Mouse (Mus musculus): ENCODE data around the gene Dhrs13. TPM values are rescaled to one million over a fixed set of nuclear protein-coding genes. Genes with fewer than 3 reads are reported as not detected.
"Not testable (repeated sequence)": the region's sequence is repeated elsewhere in the genome, so short reads cannot be mapped to it uniquely, and the experiment has no call there.

Dhrs13 gene
- polyA plus RNA-seq, 1 experiment from 2014 or later, result 0.70 TPM

DNA sequence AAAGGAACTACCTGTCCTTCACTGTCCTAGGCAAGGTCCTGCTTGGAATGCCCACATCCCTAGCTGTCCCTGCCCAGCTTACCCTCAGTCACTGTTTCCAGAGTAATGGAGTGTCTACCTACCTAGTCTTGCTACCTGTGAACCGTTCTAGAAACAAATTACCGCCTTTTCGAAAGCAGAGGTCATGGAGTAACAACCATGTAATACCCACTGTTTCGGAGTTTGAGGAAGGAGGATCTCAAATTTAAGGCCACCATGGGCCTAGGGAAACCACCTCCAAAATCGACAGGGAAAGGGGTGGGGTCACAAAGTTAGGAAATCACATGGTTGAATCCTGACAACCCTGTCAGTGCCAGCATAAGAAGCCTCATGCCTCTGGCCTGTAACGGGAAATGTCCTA is 691 bp upstream of the Dhrs13 start:
- H3K36me3 ChIP-seq (ENCODE audit: inconsistent target), result peaks cover 27% of the 10 kb centered on the region
- WGBS (ENCODE audit: missing documents), result 67% methylated on average over 6 of the region's 6 CpGs
- H3K27ac ChIP-seq, result no peak overlapping the region
- no peaks in the 10 kb centered on the region for H3K79me2 ChIP-seq (ENCODE audit: inconsistent target)
- H3K4me3 ChIP-seq (ENCODE audit: inconsistent target), result no peak overlapping the region

DNA sequence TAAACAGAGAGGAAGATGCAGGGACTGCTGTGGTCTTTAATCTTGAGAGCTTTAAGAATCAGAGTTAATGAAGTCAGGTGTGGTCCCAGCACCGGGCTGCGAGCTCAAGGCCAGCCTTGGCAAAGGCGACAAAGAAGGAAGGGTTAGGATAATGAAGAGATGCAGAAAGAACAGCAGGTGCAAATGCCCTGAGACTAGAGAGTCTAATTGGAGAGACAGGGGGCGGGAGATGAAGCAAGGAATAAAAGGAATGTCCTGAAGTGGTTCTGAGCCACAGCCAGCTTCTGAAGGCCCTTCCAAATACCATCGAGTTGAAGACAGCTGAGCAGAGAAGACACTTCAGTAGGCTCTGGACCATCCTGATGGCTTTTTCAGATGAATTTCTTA is 722 bp downstream of the Dhrs13 start:
- no peak overlapping the region for H3K27ac ChIP-seq
- peak overlapping the region; percentile 31 for H3K4me3 ChIP-seq (ENCODE audit: inconsistent target)
- peaks cover 13% of the 10 kb centered on the region; the same call in 1 of the 2 replicates for H3K36me3 ChIP-seq (ENCODE audit: inconsistent target)
- WGBS (ENCODE audit: missing documents), result 30% methylated on average over 5 of the region's 5 CpGs
- H3K79me2 ChIP-seq (ENCODE audit: inconsistent target), result no peaks in the 10 kb centered on the region

DNA sequence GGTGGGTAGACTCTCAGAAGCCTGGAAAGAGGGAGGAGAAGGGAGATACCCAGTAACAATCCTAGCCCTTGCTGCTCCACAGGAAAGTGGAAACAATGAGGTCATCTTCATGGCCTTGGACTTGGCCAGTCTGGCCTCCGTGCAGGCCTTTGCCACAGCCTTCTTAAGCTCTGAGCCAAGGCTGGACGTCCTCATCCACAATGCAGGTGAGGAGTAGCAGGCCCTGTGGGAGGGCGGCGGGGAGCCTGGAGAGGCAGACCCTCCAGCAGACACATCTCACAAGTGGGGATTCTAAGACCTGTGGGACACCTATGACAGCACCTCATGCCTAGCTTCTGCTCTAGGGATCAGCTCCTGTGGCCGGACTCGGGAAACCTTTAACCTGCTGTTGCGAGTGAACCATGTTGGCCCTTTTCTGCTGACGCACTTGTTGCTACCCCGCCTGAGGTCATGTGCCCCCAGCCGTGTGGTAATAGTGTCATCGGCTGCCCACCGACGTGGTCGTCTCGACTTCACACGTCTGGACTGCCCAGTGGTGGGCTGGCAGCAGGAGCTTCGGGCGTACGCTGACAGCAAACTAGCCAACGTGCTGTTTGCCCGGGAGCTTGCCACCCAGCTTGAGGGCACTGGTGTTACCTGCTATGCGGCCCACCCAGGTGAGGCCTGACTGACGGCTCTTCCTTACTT is 2.0 kb downstream of the Dhrs13 start:
- 93% methylated on average over 23 of the region's 23 CpGs for WGBS (ENCODE audit: missing documents)

GRCm38 (mm10) chr11:78036791-78037190 is 4.7 kb downstream of the Dhrs13 start:
- Histone ChIP-seq H3K79me2 (ENCODE audit: inconsistent target) (peaks cover 19% of the 10 kb centered on the region; the same call in 1 of the 2 replicates), H3K27ac (no peak overlapping the region), H3K36me3 (ENCODE audit: inconsistent target) (no peaks in the 10 kb centered on the region), H3K4me3 (ENCODE audit: inconsistent target) (no peak overlapping the region)
- WGBS (ENCODE audit: missing documents), result 97% methylated on average over 10 of the region's 10 CpGs

More for the DNA sequence above, 2.0 kb downstream of the Dhrs13 start:
- H3K27ac ChIP-seq, result no peak overlapping the region
- H3K79me2 ChIP-seq (ENCODE audit: inconsistent target), result peaks cover 11% of the 10 kb centered on the region; the same call in 1 of the 2 replicates
- no peak overlapping the region for H3K4me3 ChIP-seq (ENCODE audit: inconsistent target)
- H3K36me3 ChIP-seq (ENCODE audit: inconsistent target), result peaks cover 2% of the 10 kb centered on the region; the same call in 1 of the 2 replicates

DNA sequence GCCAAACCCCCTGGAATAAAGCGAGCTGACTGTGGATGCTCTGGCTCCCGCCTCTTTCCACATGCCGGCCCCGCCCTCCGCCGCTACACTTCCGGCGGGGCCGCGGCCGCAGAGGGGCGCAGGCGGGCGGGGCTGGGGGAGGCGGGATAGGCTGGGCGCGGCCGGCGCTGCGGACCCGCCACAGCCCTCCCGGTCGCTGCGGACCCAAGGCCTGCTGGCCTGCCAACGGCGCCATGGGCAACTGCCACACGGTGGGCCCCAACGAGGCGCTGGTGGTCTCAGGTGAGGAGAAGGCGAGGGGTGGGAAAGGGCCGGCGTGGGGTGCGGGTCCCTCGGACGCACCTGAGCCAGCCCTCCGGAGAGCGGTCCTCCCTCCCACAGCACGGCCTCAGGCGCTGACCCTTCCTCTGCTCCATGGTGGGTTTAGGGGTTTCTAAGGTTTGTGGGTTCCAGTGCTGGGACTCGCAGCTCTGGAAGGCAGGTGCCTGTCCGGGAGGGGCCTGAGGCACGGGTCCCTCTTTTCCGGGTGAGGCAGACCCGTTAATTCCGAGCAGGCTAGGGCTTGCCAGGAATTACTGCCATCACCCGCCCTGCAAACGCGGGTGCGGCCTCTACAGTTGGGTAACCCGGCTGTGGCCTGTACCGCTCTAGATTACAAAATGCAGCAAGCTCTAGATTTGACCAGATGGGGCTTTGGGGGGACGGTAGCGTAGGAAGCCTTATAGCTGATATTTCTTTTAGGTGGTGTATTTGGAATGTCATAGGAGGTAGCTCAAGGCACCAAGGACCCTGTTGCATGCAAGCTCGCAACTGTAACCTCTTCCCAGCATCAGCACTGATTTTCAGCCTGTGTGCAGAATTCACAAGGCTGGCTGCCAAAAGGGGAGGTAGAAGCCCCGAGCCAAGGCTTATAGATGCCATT is 6.0 kb downstream of the Dhrs13 start, which contains the start of gene Flot2:
Gene Flot2 (plus strand): TSS at position 101 of the 922 bp plus-strand sequence.
- peaks cover 19% of the 10 kb centered on the region; the same call in 1 of the 2 replicates for H3K79me2 ChIP-seq (ENCODE audit: inconsistent target)
- 2% methylated on average over 50 of the region's 55 CpGs for WGBS (ENCODE audit: missing documents)
- H3K4me3 ChIP-seq (ENCODE audit: inconsistent target), result peak within 1 kb of the TSS; percentile 84
- H3K27ac ChIP-seq, result peak within 1 kb of the TSS; percentile 19; the same call in 1 of the 2 replicates
- no peaks in the 10 kb centered on the region for H3K36me3 ChIP-seq (ENCODE audit: inconsistent target)

DNA sequence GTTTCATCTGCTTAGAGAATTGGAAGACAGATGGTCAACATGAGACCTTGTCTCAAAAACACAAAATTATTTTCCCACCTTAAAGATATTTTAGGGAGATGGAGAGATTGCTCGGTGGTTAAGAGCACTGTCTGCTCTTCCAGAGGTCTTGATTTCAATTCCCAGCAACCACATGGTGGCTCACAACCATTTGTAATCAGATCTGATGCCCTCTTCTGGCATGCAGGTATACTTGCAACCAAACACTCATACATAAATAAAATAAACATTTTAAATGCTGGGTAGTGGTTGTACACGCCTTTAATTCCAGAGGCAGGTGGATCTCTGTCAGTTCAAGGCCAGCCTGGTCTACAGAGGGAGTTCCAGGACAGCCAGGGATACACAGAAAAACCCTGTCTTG is 8.8 kb downstream of the Dhrs13 start:
- Histone ChIP-seq H3K4me3 (ENCODE audit: inconsistent target) (no peak overlapping the region), H3K79me2 (ENCODE audit: inconsistent target) (peaks cover 19% of the 10 kb centered on the region; the same call in 1 of the 2 replicates), H3K36me3 (ENCODE audit: inconsistent target) (no peaks in the 10 kb centered on the region), H3K27ac (no peak overlapping the region)
- 75% methylated on average over 2 of the region's 2 CpGs for WGBS (ENCODE audit: missing documents)

- peaks cover 19% of the 10 kb centered on the region; the same call in 1 of the 2 replicates for H3K79me2 ChIP-seq (ENCODE audit: inconsistent target)
- H3K27ac ChIP-seq; H3K36me3 ChIP-seq (ENCODE audit: inconsistent target); H3K4me3 ChIP-seq (ENCODE audit: inconsistent target): not testable (repeated sequence)
- WGBS (ENCODE audit: missing documents), result 96% methylated on average over 4 of the region's 4 CpGs
These were observed 10.3 kb downstream of the Dhrs13 start for GRCm38 (mm10) chr11:78042290-78042870.

GRCm38 (mm10) chr11:78044758-78045251 is 12.7 kb downstream of the Dhrs13 start:
- Histone ChIP-seq H3K79me2 (ENCODE audit: inconsistent target) (peaks cover under 1% of the 10 kb centered on the region; the same call in 1 of the 2 replicates), H3K4me3 (ENCODE audit: inconsistent target) (no peak overlapping the region), H3K36me3 (ENCODE audit: inconsistent target) (no peaks in the 10 kb centered on the region), H3K27ac (no peak overlapping the region)
- WGBS (ENCODE audit: missing documents), result 60% methylated on average over 5 of the region's 5 CpGs

GRCm38 (mm10) chr11:78048637-78049036 is 16.6 kb downstream of the Dhrs13 start:
- H3K79me2 ChIP-seq (ENCODE audit: inconsistent target); H3K4me3 ChIP-seq (ENCODE audit: inconsistent target); H3K27ac ChIP-seq: not testable (repeated sequence)
- WGBS (ENCODE audit: missing documents), result 80% methylated on average over 1 of the region's 4 CpGs
- peaks cover 14% of the 10 kb centered on the region for H3K36me3 ChIP-seq (ENCODE audit: inconsistent target)

DNA sequence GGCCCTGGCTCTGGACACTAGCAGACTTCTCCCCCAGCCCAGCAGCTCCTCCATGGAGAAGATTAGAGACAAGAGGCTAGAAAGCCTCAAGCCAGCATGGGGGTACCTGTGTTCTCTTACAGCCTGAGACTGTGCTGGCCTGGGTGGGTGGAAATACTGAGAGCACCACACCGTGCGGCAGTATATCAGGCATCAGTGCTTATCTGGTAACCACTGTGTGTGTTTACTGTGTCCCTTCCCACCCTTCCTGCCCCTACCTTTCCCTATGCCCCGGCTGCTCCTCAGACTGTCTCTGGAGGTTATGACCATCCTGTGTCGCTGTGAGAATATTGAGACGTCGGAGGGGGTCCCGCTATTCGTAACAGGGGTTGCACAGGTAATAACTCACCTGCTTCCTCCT is 21.0 kb downstream of the Dhrs13 start:
- 86% methylated on average over 8 of the region's 8 CpGs for WGBS (ENCODE audit: missing documents)
- Histone ChIP-seq H3K4me3 (ENCODE audit: inconsistent target) (no peak overlapping the region), H3K36me3 (ENCODE audit: inconsistent target) (peaks cover 57% of the 10 kb centered on the region), H3K27ac (no peak overlapping the region), H3K79me2 (ENCODE audit: inconsistent target) (no peaks in the 10 kb centered on the region)

DNA sequence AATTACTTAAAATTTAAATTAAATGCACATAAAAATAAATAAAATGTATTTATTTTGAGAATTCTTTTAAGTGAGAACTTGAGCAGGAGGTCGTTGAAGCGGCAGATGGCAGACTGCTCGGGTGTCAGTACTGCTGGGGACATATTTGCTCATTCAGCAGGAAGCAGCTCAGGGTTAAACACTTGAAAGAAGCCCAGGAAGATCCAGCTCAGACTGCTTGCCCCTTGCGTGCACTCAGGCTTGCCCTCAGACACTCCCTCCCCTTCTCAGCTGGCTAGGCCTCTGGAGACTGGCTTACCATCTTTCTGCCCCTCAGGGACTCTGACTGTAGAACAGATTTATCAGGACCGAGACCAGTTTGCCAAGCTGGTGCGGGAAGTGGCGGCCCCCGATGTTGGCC is 24.9 kb downstream of the Dhrs13 start:
- H3K27ac ChIP-seq, result no peak overlapping the region
- peaks cover 66% of the 10 kb centered on the region for H3K36me3 ChIP-seq (ENCODE audit: inconsistent target)
- 85% methylated on average over 7 of the region's 8 CpGs for WGBS (ENCODE audit: missing documents)

GRCm38 (mm10) chr11:78059833-78060757 is 28.0 kb downstream of the Dhrs13 start:
- no peak overlapping the region for H3K27ac ChIP-seq
- H3K79me2 ChIP-seq (ENCODE audit: inconsistent target), result no peaks in the 10 kb centered on the region
- H3K36me3 ChIP-seq (ENCODE audit: inconsistent target), result peaks cover 43% of the 10 kb centered on the region
- WGBS (ENCODE audit: missing documents), result 43% methylated on average over 9 of the region's 9 CpGs
- H3K4me3 ChIP-seq (ENCODE audit: inconsistent target), result no peak overlapping the region

More for the DNA sequence above, 24.9 kb downstream of the Dhrs13 start:
- H3K4me3 ChIP-seq (ENCODE audit: inconsistent target), result no peak overlapping the region
- H3K79me2 ChIP-seq (ENCODE audit: inconsistent target), result no peaks in the 10 kb centered on the region

DNA sequence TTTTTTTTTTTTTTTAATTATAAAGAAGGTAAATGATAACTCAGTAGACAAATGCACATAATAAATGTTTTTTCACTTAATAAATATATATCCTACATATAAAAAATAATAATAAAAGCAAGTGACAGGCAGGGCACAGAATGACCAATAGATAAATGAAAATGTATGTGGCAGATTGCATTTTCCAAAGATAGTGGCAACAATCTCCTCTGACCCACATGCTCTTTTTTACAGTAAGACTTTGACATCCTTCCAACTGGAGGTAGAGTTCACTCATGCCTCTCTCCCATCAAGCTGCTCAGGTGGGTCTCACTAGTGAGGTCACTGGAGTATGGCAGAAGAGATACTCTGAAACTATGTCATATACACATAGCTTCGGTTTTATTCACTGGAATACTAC is 30.5 kb downstream of the Dhrs13 start:
- 90% methylated on average over 1 of the region's 1 CpGs for WGBS (ENCODE audit: missing documents)
- peaks cover 20% of the 10 kb centered on the region for H3K36me3 ChIP-seq (ENCODE audit: inconsistent target)

More for the DNA sequence above, 30.5 kb downstream of the Dhrs13 start:
- Histone ChIP-seq H3K27ac (no peak overlapping the region), H3K4me3 (ENCODE audit: inconsistent target) (no peak overlapping the region), H3K79me2 (ENCODE audit: inconsistent target) (no peaks in the 10 kb centered on the region)

Measured in macrophage (primary cell).